Mouse (Mus musculus) embryonic facial prominence, embryonic 11.5 days (tissue): ENCODE data around the gene Mrgpra4. TPM values are rescaled to one million over a fixed set of nuclear protein-coding genes. Genes with fewer than 3 reads are reported as not detected.

Source experiments
- ATAC-seq: fragments of 200-750 bp; cut with Nextera tagmentation; replicated peaks from 2 replicates; pipeline ENCODE4 v1.8.0; 2017; ENCODE audit warnings: low read depth; ENCODE audit not compliant: insufficient number of reproducible peaks, low FRiP score, low TSS enrichment
- DNase-seq: peaks from one replicate; pipeline ENCODE4 v3.0.0-alpha.2; 2015; ENCODE audit warnings: low spot score
- H3K27ac ChIP-seq: fragments of 300-500 bp; sonication (generic); replicated peaks from 2 replicates; pipeline ENCODE4 v1.5.1; 2014; ENCODE audit warnings: mild to moderate bottlenecking, low read depth, low read length, control low read depth
- H3K27me3 ChIP-seq: fragments of 300-500 bp; sonication (generic); 2 replicates; pipeline ENCODE4 v1.6.1; 2014; ENCODE audit warnings: mild to moderate bottlenecking, low read length, moderate library complexity, mixed read lengths; ENCODE audit not compliant: control insufficient read depth, insufficient read depth
- H3K36me3 ChIP-seq: fragments of 300-500 bp; sonication (generic); replicated peaks from 2 replicates; pipeline ENCODE4 v1.6.1; 2014; ENCODE audit warnings: low read depth, mild to moderate bottlenecking, low read length, moderate library complexity, mixed read lengths; ENCODE audit not compliant: control insufficient read depth, insufficient read depth
- H3K4me1 ChIP-seq: fragments of 300-500 bp; sonication (generic); 2 replicates; pipeline ENCODE4 v1.6.1; 2014; ENCODE audit warnings: low read length, mixed read lengths; ENCODE audit not compliant: control insufficient read depth, insufficient read depth
- H3K4me2 ChIP-seq: fragments of 300-500 bp; sonication (generic); 2 replicates; pipeline ENCODE4 v1.6.1; 2014; ENCODE audit warnings: low read depth, mild to moderate bottlenecking, control low read depth, low read length, moderate library complexity
- H3K4me3 ChIP-seq: fragments of 300-500 bp; sonication (generic); 2 replicates; pipeline ENCODE4 v1.5.1; 2014; ENCODE audit warnings: low read depth, low read length, control low read depth
- H3K9ac ChIP-seq: fragments of 300-500 bp; sonication (generic); replicated peaks from 2 replicates; pipeline ENCODE4 v1.6.1; 2014; ENCODE audit warnings: mild to moderate bottlenecking, control low read depth, low read length
- H3K9me3 ChIP-seq: fragments of 300-500 bp; sonication (generic); replicated peaks from 2 replicates; pipeline ENCODE4 v1.6.1; 2016; ENCODE audit warnings: mild to moderate bottlenecking, low read length, inconsistent platforms, mixed read lengths; ENCODE audit not compliant: control insufficient read depth
- WGBS: fragments of 180-500 bp; shearing (Covaris S2); extraction: QIAGEN DNeasy Blood & Tissue Kit; methylation state at CpG from one replicate; pipeline ENCODE4 v1.1.7; 2014; 5-methylcytosine and 5-hydroxymethylcytosine counted together
- polyA plus RNA-seq: library from polyadenylated mRNA; unstranded; fragments of >200 nt; fragmentation: Nextera tagmentation; extraction: Ambion mirVana; gene quantifications from 2 replicates; pipeline ENCODE4 v1.2.1, GENCODE M21; 2014

Mrgpra4 gene
- not detected in 2 replicates for polyA plus RNA-seq

DNA sequence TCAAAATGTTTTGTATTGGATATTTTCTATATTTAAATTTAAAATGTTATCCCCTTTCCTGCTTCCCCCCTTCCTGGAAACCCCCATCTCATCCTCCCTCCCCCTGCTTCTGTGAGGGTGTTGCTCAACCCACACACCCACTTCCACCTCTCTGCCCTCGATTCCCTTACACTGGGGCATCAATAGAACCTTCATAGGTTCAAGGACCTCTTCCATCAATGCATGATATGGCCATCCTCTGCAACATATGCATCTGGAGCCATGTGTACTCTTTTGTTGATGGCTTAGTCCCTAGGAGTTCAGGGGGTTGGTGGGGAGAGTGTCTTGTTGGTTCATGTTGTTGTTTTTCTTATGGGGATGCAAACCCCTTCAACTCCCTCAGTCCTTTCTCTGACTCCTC, at the start of gene Mrgpra4:
Gene Mrgpra4 (minus strand): TSS at position 101 of the 400 bp plus-strand sequence.
- Histone ChIP-seq H3K4me2 (no peak within 1 kb of the TSS), H3K4me1 (no peaks in the 10 kb centered on the region), H3K9me3 (no peaks in the 10 kb centered on the region), H3K27me3 (no peaks in the 10 kb centered on the region), H3K27ac (no peak within 1 kb of the TSS), H3K9ac (no peak within 1 kb of the TSS), H3K36me3 (no peaks in the 10 kb centered on the region), H3K4me3 (no peak within 1 kb of the TSS)
- no peak for ATAC-seq
- no peak for DNase-seq
- 80% methylated on average over 1 of the region's 1 CpGs for WGBS

DNA sequence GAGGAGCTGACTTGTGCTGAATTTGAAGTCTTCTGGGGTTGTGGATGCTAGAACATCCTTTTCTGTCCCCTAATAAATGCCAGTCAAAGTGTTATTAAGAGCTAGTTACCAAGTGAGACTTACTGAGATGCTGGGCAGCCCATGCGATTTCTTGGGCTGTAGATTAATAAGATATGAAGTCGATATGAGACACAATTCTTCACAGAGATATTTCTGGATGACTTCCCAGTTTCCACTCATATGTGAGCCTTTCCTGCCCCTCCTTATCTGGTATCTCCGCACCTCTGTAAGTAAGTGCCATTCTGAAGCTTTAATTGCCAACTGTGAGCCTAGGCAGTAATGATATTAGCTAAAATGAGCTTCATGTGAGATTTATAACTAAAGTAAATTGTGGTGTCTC, 45.6 kb upstream of the Mrgpra4 start, which contains the start of gene Mrgprx1:
Gene Mrgprx1 (minus strand): TSS at position 101 of the 400 bp plus-strand sequence.
- Histone ChIP-seq H3K27ac (no peak within 1 kb of the TSS), H3K27me3 (no peaks in the 10 kb centered on the region), H3K4me1 (no peaks in the 10 kb centered on the region), H3K4me2 (no peak within 1 kb of the TSS), H3K9me3 (no peaks in the 10 kb centered on the region), H3K4me3 (no peak within 1 kb of the TSS), H3K9ac (no peak within 1 kb of the TSS), H3K36me3 (no peaks in the 10 kb centered on the region)
- DNase-seq (no peak), ATAC-seq (no peak)
- WGBS: 79% methylated on average over 3 of the region's 3 CpGs

DNA sequence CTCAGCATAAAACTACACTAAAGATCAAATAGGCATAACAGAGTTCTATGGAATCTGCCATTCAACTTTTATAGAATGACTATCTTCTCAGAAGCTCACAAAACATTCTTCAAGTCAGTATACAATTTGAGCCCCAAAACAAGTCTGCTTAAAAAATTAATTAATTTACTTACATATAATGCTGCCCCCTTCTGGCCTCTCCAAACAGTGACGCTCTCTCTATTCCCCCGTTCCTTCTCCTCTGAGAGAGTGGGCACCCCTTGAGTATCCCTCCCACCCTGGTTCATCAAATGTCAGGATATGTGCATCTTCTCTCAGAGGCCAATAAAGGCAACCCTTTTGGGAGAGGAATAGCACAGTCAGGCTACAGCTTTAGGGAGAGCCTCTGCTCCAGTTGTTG, 36.0 kb upstream of the Mrgpra4 start:
- no peak for ATAC-seq
- WGBS: 49% methylated on average over 2 of the region's 2 CpGs
- Histone ChIP-seq H3K9ac (no peak overlapping the region), H3K4me3 (no peak overlapping the region), H3K27ac (no peak overlapping the region), H3K4me1 (no peaks in the 10 kb centered on the region), H3K36me3 (no peaks in the 10 kb centered on the region), H3K4me2 (no peak overlapping the region), H3K27me3 (no peaks in the 10 kb centered on the region), H3K9me3 (no peaks in the 10 kb centered on the region)
- no peak for DNase-seq

DNA sequence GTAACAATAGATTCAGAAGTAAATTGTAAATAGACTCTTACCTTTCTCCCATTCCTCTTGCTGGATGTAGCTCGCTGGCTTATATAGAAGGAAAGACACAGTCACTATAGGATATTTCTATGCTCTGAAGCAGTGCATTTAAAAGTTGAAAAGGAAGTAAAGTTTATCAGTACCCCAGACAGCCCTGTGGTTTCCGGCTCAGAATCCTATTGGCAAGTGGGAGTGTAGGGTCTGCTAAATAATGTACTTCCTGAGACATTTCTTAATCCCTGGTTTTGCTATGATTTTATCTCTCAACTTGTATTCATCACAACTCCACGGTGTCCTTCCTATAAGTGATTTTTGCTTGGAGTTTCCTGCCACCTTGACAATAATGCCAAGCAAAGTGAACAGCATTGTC, 13.8 kb upstream of the Mrgpra4 start:
- Histone ChIP-seq H3K9ac (no peak overlapping the region), H3K9me3 (no peaks in the 10 kb centered on the region), H3K27me3 (no peaks in the 10 kb centered on the region), H3K4me2 (no peak overlapping the region), H3K4me3 (no peak overlapping the region), H3K27ac (no peak overlapping the region), H3K36me3 (no peaks in the 10 kb centered on the region), H3K4me1 (no peaks in the 10 kb centered on the region)
- no peak for ATAC-seq
- no peak for DNase-seq
- 76% methylated on average over 3 of the region's 3 CpGs for WGBS

DNA sequence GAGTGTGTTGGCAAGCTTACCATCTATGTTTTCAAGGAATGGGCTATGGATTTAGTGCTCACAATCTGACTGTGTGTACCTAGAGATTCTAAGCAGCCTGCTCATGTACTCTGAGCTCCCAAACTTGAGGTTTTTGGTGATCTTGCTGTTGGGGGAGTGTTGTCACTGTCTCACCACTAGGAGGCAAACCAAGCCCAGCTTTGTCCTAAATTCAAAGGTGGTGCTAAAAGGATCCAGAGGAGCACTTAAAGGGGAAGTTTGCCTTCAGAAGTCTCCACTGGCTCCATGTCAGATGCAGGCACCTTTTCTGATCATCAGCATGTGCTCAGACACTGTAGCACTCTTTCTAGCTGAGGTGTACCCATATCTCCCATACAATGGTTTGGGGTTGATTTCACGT, 4.9 kb upstream of the Mrgpra4 start:
- Histone ChIP-seq H3K4me1 (no peaks in the 10 kb centered on the region), H3K27me3 (no peaks in the 10 kb centered on the region), H3K9me3 (no peaks in the 10 kb centered on the region), H3K4me3 (no peak overlapping the region), H3K27ac (no peak overlapping the region), H3K9ac (no peak overlapping the region), H3K36me3 (no peaks in the 10 kb centered on the region), H3K4me2 (no peak overlapping the region)
- no peak for ATAC-seq
- DNase-seq: peak; percentile 1
- WGBS: 61% methylated on average over 1 of the region's 1 CpGs

Other genes starting within 250 kb of the Mrgpra4 start
- gene Mrgprx1, start 45.5 kb upstream of the Mrgpra4 start, polyA plus RNA-seq: not detected in 2 replicates
- not detected in 2 replicates for gene Mrgprb5, start 186.9 kb upstream of the Mrgpra4 start, polyA plus RNA-seq
- gene Mrgprb4, start 217.2 kb upstream of the Mrgpra4 start, polyA plus RNA-seq: not detected in 2 replicates